Mouse (Mus musculus) heart, embryonic 16.5 days (tissue): ENCODE measurements around the gene Gm13289. TPM values are rescaled to one million over a fixed set of nuclear protein-coding genes. Genes with fewer than 3 reads are reported as not detected.
"Not testable (repeated sequence)": the region's sequence is repeated elsewhere in the genome, so short reads cannot be mapped to it uniquely, and the experiment has no call there.

Experiments
- ATAC-seq: fragments of 200-750 bp; cut with Nextera tagmentation; replicated peaks from 2 replicates; pipeline ENCODE4 v1.8.0; 2017; ENCODE audit warnings: moderate number of reproducible peaks; ENCODE audit not compliant: insufficient read depth, low FRiP score; ENCODE audit errors: extremely low read depth
- H3K27ac ChIP-seq: fragments of 300-500 bp; sonication (generic); 2 replicates; pipeline ENCODE4 v1.5.1; 2014; ENCODE audit warnings: mild to moderate bottlenecking, low read length, control low read depth, moderate library complexity
- H3K27me3 ChIP-seq: fragments of 300-500 bp; sonication (generic); 2 replicates; pipeline ENCODE4 v1.6.1; 2014; ENCODE audit warnings: low read length, mixed read lengths; ENCODE audit not compliant: control insufficient read depth, insufficient read depth
- H3K36me3 ChIP-seq: fragments of 300-500 bp; sonication (generic); 2 replicates; pipeline ENCODE4 v1.6.1; 2014; ENCODE audit not compliant: control insufficient read depth, insufficient read depth
- H3K4me1 ChIP-seq: fragments of 300-500 bp; sonication (generic); 2 replicates; pipeline ENCODE4 v1.6.1; 2014; ENCODE audit warnings: low read length, mixed read lengths; ENCODE audit not compliant: control insufficient read depth, insufficient read depth
- H3K4me2 ChIP-seq: fragments of 300-500 bp; sonication (generic); 2 replicates; pipeline ENCODE4 v1.6.1; 2014; ENCODE audit warnings: low read depth, mild to moderate bottlenecking, control low read depth, low read length
- H3K4me3 ChIP-seq: fragments of 300-500 bp; sonication (generic); 2 replicates; pipeline ENCODE4 v1.5.1; 2014; ENCODE audit warnings: mild to moderate bottlenecking, control low read depth, low read length
- H3K9ac ChIP-seq: fragments of 300-500 bp; sonication (generic); 2 replicates; pipeline ENCODE4 v1.6.1; 2014; ENCODE audit warnings: low read length, control low read depth
- H3K9me3 ChIP-seq: fragments of 300-500 bp; sonication (generic); replicated peaks from 2 replicates; pipeline ENCODE4 v1.6.1; 2016; ENCODE audit warnings: low read length; ENCODE audit not compliant: control insufficient read depth
- WGBS: fragments of 180-500 bp; shearing (Covaris S2); extraction: QIAGEN DNeasy Blood & Tissue Kit; methylation state at CpG from one replicate; pipeline ENCODE4 v1.1.7; 2014; 5-methylcytosine and 5-hydroxymethylcytosine counted together
- polyA plus RNA-seq: library from polyadenylated mRNA; unstranded; fragments of >200 nt; fragmentation: Nextera tagmentation; extraction: Ambion mirVana; gene quantifications from 2 replicates; pipeline ENCODE4 v1.2.1, GENCODE M21; 2015

Gm13289 gene
- polyA plus RNA-seq, 1 experiment from 2014 or later, result not detected

DNA sequence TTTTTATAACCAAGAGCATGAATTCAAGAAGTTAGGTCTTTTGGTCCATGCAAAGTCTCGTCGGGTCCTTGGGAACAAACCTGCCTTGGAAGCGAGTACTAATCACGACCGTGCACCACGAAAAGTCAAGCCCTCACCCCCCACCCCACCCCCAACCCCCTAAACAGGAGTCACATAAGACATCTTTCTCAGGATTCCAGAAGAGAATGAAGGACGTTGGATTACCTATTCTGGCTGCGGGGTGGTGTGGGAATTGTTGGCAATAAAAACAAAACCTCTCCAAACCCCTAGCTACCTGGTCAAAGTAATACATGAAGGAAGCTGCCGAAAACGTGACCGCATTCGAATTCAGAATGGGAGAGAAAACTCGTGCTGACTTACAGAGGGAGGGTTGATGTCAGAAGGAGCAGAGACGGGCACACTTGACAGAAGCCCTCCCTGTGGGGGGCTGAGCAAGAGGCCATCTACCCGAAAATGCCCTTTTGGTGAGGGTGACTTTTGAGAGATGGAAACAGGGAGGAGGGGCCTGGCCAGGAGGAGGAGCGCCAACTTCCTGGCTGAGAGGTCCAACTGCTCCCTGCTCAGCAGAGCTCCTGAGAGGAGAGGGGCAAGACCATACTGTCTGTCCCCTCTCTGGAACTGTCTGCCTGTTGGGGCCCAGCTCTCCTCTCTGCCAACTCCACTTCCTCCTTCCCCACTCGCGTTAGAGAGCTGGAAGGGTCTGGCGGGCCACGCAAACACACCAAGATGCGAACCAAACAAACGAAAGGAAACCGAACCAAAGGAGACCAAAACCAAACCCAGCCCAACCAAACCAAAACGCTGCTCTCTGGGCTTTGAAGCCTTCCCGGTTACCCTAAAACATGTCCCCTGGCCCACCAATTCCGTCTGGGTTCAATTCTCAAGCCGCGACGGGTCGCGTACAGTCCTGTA lies 19.9 kb upstream of the Gm13289 start:
- peak overlapping the region; percentile 97 for H3K27ac ChIP-seq
- H3K27me3 ChIP-seq, ATAC-seq, H3K4me1 ChIP-seq, H3K9me3 ChIP-seq, H3K36me3 ChIP-seq: not testable (repeated sequence)
- peak overlapping the region; percentile 76 for H3K4me2 ChIP-seq
- H3K9ac ChIP-seq, result peak overlapping the region; percentile 83
- peak overlapping the region; percentile 70 for H3K4me3 ChIP-seq
- 9% methylated on average over 28 of the region's 31 CpGs for WGBS

GRCm38 (mm10) chr4:88757628-88758031 lies 19.1 kb upstream of the Gm13289 start:
- Histone ChIP-seq H3K27ac (peak overlapping the region; percentile 97), H3K4me3 (peak overlapping the region; percentile 70), H3K9ac (peak overlapping the region; percentile 83), H3K4me2 (peak overlapping the region; percentile 76)
- not testable (repeated sequence) for H3K9me3 ChIP-seq, H3K27me3 ChIP-seq, H3K4me1 ChIP-seq, H3K36me3 ChIP-seq
- peak; percentile 100 for ATAC-seq
- 0% methylated on average over 15 of the region's 21 CpGs for WGBS

DNA sequence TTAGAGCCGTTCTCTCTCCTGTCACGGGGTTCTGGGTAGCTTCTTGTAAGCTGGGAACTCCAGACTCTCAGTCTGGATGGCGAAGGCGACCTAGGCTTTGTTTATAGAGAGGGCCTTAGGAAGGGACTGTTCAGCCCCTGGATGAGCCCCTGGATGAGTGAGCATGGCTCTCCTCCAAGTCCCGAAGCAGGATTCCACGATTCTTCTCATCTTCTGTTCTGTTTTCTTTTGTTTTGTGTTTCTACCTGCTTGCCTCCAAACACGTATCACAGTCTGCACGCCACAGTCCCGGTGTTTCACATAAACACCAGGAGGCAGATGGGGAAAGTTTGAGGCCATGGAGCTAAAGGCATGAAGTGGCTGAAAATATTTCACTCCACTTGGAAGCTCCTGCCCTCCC lies 18.0 kb upstream of the Gm13289 start:
- H3K4me3 ChIP-seq, H3K9me3 ChIP-seq, H3K36me3 ChIP-seq, H3K4me1 ChIP-seq, H3K27me3 ChIP-seq, ATAC-seq, H3K4me2 ChIP-seq, H3K9ac ChIP-seq, H3K27ac ChIP-seq: not testable (repeated sequence)
- 84% methylated on average over 8 of the region's 9 CpGs for WGBS

DNA sequence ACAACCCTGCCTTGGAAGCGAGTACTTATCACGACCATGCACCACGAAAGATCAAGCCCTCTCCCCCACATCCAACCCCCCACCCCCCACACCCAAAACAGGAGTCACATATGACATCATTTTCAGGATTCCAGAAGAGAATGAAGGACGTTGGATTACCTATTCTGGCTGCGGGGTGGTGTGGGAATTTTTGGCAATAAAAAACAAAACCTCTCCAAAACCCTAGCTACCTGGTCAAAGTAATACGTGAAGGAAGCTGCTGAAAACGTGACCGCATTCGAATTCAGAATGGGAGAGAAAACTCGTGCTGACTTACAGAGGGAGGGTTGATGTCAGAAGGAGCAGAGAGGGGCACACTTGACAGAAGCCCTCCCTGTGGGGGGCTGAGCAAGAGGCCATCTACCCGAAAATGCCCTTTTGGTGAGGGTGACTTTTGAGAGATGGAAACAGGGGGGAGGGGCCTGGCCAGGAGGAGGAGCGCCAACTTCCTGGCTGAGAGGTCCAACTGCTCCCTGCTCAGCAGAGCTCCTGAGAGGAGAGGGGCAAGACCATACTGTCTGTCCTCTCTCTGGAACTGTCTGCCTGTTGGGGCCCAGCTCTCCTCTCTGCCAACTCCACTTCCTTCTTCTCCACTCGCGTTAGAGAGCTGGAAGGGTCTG lies 17.0 kb upstream of the Gm13289 start, which contains the start of gene Gm13283:
Gm13283 (plus strand) TSS at position 510 of the 659 bp plus-strand sequence.
- Histone ChIP-seq H3K27ac (peak within 1 kb of the TSS; percentile 68), H3K4me2 (peak within 1 kb of the TSS; percentile 49), H3K4me3 (peak within 1 kb of the TSS; percentile 40)
- H3K4me1 ChIP-seq, ATAC-seq, H3K9me3 ChIP-seq, H3K9ac ChIP-seq, H3K36me3 ChIP-seq, H3K27me3 ChIP-seq: not testable (repeated sequence)
- WGBS, result 14% methylated on average over 8 of the region's 14 CpGs

DNA sequence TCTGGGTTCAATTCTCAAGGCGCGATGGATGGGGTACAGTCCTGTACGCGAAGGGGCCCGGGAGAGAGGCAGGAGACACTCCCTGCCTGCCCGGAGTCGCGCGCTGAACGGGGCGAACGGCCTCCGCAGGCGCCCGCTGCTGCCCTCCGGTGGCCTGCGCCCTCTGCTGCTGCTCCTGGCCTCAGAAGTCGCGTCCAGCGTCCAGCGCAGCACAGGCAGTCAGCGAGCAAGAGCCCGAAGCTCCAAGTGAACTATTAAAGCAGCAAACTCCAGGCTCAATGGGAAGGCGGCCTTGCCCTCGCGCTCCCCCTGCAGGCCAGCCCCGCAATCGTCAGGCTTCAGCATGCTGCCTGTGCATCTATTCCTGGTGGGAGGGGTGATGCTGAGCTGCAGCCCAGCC lies 16.3 kb upstream of the Gm13289 start:
- H3K27me3 ChIP-seq, H3K9ac ChIP-seq: not testable (repeated sequence)

DNA sequence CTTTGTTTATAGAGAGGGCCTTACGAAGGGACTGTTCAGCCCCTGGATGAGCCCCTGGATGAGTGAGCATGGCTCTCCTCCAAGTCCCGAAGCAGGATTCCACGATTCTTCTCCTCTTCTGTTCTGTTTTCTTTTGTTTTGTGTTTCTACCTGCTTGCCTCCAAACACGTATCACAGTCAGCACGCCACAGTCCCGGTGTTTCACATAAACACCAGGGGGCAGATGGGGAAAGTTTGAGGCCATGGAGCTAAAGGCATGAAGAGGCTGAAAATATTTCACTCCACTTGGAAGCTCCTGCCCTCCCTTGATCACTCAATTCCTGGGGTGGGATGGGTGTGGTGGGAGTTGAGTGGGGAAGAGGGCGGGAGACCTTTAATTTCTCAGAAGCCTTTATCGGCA lies 14.9 kb upstream of the Gm13289 start:
- not testable (repeated sequence) for ATAC-seq, H3K9ac ChIP-seq, H3K27me3 ChIP-seq, H3K4me1 ChIP-seq, H3K9me3 ChIP-seq, H3K4me3 ChIP-seq, H3K4me2 ChIP-seq, H3K36me3 ChIP-seq, H3K27ac ChIP-seq
- 60% methylated on average over 6 of the region's 8 CpGs for WGBS

More for the DNA sequence above, 16.3 kb upstream of the Gm13289 start:
- ATAC-seq, H3K36me3 ChIP-seq, H3K4me1 ChIP-seq, H3K9me3 ChIP-seq: not testable (repeated sequence)
- peak overlapping the region; percentile 40 for H3K4me3 ChIP-seq
- peak overlapping the region; percentile 49 for H3K4me2 ChIP-seq
- under 1% methylated on average over 21 of the region's 28 CpGs for WGBS
- peak overlapping the region; percentile 68 for H3K27ac ChIP-seq

GRCm38 (mm10) chr4:88762341-88762740 lies 14.4 kb upstream of the Gm13289 start:
- 55% methylated on average over 8 of the region's 9 CpGs for WGBS
- H3K27me3 ChIP-seq, H3K9me3 ChIP-seq, H3K36me3 ChIP-seq, H3K4me1 ChIP-seq, H3K9ac ChIP-seq, H3K27ac ChIP-seq, ATAC-seq, H3K4me3 ChIP-seq: not testable (repeated sequence)
- peak overlapping the region; percentile 52; the same call in 1 of the 2 replicates for H3K4me2 ChIP-seq

DNA sequence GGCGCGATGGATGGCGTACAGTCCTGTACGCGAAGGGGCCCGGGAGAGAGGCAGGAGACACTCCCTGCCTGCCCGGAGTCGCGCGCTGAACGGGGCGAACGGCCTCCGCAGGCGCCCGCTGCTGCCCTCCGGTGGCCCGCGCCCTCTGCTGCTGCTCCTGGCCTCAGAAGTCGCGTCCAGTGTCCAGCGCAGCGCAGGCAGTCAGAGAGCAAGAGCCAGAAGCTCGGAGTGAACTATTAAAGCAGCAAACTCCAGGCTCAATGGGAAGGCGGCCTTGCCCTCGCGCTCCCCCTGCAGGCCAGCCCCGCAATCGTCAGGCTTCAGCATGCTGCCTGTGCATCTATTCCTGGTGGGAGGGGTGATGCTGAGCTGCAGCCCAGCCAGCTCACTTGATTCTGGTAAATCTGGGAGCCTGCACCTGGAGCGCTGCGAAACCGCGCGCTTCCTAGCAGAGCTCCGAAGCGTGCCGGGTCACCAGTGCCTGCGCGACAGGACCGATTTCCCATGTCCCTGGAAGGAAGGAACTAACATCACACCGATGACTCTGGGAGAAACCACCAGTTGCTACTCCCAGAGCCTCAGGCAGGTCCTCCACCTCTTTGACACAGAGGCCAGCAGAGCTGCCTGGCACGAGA lies 13.2 kb upstream of the Gm13289 start:
- Histone ChIP-seq H3K9ac (peak overlapping the region; percentile 38; the same call in 1 of the 2 replicates), H3K4me2 (peak overlapping the region; percentile 53), H3K4me3 (peak overlapping the region; percentile 32), H3K27ac (peak overlapping the region; percentile 61)
- not testable (repeated sequence) for H3K27me3 ChIP-seq, H3K36me3 ChIP-seq, H3K4me1 ChIP-seq, ATAC-seq, H3K9me3 ChIP-seq
- 2% methylated on average over 26 of the region's 42 CpGs for WGBS

- H3K36me3 ChIP-seq, H3K4me2 ChIP-seq, H3K27ac ChIP-seq, H3K27me3 ChIP-seq, H3K9ac ChIP-seq, H3K4me1 ChIP-seq, ATAC-seq, H3K4me3 ChIP-seq, H3K9me3 ChIP-seq: not testable (repeated sequence)
- no CpG with 5 or more reads among the region's 32 CpGs for WGBS
Measured at GRCm38 (mm10) chr4:88773534-88773933, 3.2 kb upstream of the Gm13289 start, which contains the start of gene Gm13290. Gene Gm13290 (plus strand): TSS chr4:88773834.
